Mouse (Mus musculus) kidney, adult 18-20 months (tissue): ENCODE results near the gene Heatr1.
A peak's percentile ranks its signal among the peaks of the same experiment; 100 is the strongest.

Source experiments
- DNase-seq: peaks from one replicate; pipeline ENCODE4 v3.0.0; 2021

Heatr1 gene

DNA sequence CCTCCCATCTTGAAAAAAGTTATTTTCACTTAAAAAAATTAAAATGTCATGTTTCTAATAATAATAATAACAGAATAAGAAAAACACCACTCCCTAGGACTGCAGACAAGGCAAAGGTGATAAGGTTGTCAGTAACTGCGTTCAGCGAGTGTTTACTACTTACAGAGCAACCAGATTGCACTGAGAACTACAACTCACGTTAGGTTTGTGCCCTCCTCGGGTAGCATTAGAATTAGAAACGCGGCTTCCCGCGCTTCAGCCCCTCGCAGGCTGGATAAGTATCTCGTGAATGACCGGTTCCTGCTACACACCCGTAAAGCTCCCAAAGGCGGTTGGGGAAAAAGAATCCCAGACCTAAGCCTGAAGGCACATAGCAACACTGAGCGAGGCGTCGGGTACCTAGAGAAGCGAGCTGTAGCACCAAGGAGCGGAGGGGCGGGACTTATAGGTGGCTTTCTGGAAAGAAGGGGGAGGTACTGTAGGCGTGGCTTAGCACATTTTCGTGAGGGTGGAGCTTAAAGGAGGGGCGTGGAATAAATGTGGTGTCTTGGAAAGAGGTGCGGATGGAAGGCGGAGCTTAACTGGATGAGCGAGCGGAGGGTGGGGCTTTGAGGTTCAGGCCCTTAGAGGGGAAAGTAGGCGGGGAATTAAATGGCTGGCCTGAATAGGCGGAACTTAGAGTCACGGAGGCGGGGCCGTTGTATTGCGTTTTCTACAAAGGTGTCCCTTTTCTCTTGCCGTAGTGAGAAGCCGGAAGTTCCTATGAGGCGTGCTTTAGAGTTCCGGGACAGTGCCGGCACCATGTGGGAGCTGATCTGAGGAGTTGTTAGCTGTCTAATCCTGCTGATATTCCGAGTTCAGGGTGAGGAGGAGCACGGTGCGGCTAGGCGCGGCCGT is at the start of gene Heatr1:
TSS of gene Heatr1 (plus strand) at position 419 of the 897 bp plus-strand sequence.
- peak; percentile 97 for DNase-seq

- DNase-seq, result no peak
Measured at GRCm38 (mm10) chr13:12346837-12347236, 48.0 kb upstream of the Heatr1 start.

DNA sequence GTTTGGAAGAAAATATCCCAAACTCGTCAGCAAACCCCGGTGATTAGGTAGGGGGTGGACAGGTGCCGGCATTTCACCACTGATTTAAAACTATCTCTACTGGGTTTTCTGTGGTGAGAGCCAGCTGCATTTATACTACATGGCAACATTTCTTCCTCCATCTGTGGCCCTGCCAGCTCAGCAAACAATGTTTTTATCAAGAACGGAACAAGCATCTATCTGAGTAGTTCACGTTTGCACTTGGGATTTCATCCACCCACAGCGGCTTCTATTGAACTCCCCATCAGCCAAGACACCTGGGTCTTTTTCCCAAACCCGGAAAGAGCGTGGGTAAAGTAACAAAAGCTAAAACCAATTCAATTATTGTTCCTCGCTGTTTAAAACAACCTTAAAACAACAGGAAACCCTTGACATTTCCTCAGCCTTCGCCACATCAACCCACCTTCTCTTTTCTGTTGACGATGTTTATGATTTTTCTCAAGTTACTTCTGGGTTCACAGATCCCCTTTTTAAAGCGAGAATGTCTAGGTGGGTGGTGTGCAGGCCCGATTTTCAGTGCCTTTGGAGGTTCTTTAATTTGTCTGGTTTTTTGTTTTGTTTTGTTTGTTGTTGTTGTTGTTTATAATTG is 45.5 kb upstream of the Heatr1 start:
- DNase-seq, result no peak

- no peak for DNase-seq
Measured at GRCm38 (mm10) chr13:12356184-12356583, 38.6 kb upstream of the Heatr1 start.

DNA sequence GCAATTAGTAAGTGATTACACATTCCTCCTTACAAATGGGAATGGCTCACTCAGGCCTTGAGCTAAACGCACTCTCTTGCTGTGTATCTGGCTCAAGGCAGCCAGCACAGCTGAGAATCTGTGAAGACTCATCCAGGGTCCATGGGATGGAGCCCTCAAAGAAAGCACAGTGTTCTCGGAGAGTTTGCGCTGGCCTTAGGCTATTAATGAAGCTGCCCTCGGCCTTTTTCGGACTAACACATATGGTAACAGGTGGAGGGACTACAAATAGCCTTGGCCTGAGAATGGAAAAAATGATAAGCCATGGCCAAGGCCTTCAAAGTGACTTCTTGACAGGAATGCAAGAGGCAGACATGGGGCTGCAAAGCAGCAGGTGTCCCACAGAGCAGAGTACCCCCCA is 37.3 kb upstream of the Heatr1 start:
- DNase-seq, result no peak

DNA sequence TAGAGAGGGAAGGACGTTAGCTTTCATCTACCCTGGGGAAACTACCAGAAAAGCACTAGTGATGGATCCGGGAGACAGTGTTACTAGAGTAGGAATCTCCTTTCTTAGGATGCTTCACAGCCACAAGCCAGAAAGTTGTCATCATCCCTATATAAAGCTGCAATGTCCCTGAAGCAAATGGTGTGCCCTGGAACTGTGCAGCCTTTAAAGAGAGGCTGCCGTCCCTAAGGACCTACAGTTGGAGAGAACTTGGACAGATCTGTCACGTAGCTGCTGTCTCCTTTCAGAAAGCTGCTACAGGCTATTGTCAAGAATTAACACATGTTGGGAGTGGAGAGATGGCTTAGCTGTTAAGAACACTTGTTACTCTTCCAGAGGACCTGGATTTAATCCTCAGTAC is 33.3 kb upstream of the Heatr1 start:
- no peak for DNase-seq

DNA sequence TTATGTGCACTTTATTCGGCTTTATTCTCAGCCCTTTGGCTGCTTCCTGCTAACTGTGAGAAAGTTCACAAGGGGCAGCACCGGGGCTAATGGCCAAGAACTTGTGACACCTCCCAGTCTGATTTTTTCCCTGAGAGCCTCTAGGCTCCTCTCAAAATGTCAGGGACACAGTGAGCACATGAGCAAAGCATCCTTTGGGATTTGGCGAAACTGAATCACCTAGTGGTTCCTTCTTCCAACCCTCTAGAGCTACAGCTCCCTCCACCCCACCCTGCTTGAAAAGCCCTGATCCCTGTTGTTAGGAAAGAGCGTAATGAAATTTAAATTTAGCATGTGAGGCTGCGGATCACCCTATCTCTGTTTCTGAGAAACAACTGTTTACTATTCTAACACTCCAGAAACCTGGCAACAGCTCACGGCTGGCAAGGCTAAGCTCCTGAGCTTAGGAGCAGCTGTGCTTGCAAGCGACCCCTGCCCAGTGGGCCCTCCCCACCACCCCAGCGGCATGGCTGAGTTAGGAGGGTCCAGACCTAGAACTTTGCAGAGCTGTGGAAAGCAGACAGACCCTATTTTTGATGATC is 25.7 kb upstream of the Heatr1 start:
- DNase-seq, result peak; percentile 6

DNA sequence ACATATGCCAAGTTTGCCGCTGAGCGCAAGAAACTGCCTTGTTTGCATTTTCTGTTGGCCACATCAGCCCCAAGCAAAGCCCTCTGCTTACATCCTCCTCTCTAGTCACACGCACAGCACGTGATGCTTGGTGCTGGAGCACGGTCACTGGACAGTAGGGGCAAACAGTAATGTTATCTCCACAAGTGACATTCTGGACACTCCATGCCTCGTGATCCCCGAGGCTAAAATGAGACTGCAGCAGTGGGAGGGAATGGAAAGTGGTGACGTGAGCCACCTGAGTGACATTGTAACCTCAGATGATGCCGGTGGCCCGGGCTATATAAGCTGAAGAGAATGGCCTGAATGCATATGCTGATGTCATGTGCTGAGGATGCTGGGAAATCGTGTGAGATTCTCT is 24.9 kb upstream of the Heatr1 start:
- no peak for DNase-seq

GRCm38 (mm10) chr13:12372755-12373154 is 22.1 kb upstream of the Heatr1 start:
- no peak for DNase-seq

- no peak for DNase-seq
Measured at GRCm38 (mm10) chr13:12376778-12377177, 18.0 kb upstream of the Heatr1 start.

GRCm38 (mm10) chr13:12384796-12385195 is 10.0 kb upstream of the Heatr1 start:
- no peak for DNase-seq

DNA sequence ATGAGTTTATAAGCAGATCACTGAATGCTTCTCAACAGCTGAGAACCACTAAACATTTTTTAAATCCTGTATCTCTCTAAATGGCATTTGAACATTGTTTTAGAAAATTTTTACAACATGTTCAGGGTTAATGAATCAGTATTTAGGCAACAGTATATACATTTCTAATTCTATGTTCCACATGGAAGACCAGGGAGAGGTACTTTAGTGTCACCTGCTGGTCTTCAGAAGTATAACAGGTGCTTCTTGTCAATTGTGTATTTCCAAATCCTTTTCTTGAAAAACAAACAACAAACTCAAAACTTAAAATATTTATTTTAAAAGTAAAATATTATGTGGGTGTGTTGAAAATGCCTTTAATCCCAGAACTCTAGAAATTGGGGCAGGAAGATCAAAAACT is 8.5 kb upstream of the Heatr1 start:
- no peak for DNase-seq

DNA sequence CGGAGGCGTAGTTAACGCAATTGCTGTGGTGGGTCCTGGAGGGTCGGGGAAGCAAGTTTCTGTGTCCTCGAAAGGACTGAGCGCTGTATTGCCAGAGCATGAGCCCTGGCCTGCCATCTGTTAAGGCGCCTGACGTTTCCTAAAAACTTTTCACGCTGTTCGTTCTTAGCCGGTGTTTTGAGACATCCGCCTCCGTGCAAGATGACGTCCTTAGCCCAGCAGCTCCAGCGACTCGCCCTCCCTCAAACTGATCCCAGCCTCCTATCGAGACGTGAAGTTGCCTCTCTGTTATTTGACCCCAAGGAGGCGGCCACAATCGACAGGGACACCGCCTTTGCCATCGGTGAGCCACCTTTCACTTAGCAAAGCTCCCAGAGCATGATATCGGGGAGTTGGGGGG is 744 bp downstream of the Heatr1 start:
- DNase-seq, result no peak

GRCm38 (mm10) chr13:12408343-12409066 is 13.7 kb downstream of the Heatr1 start:
- no peak for DNase-seq

GRCm38 (mm10) chr13:12412016-12412415 is 17.2 kb downstream of the Heatr1 start:
- DNase-seq, result no peak

DNA sequence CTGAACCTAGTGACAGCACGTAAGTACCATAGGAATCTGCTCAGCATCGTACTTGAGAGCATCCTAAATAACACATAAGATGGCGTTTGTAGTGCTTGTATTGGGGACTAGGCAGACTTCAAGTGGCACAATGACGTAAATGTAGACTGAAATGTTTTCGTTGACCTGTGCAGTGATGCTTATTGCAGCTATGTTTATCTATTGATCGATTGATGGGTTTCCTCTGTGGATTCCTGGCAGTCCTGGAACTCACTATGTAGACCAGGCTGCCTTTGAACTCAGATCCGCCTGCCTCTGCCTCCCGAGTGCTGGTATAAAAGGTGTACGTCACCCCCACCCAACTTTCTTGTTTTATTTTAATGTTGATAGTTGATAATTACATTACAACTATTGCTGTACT is 25.8 kb downstream of the Heatr1 start:
- no peak for DNase-seq

DNA sequence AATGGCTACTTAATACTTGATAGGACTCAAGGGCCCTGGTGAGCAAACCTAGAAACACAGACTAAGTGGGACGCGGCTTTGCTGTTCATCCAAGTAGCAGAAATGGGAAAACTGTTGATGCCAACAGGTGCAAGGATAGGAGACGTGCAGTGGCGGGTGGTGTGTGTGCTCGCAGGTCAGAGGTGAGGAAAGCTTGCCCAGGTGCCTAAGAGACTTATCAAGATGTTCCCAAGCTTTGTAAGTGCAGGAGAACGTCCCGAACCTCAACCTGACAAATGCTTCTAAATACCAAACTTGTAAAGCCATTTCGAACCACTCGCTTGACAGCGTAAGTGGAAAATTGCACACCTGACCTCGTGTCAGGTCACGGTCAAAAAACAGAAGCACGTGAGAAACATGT is 33.7 kb downstream of the Heatr1 start:
- DNase-seq, result no peak

DNA sequence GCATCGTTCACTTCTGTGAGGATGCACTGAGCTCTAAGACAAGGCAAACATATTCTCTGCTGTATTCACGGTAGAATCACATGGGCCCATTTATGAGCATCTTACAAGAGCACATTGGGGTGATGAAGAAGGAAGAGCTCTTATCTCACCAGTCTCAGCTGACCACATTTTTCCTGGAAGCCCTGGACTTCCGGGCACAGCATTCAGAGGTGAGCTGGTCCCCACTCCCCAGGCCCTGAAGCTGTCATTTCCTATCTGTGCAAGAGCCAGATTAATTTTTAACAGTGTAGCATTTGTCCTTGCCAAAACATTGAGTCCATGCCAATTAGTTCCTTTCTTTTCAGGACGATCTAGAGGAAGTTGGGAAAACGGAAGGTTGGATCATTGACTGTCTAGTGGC is 39.0 kb downstream of the Heatr1 start:
- no peak for DNase-seq

GRCm38 (mm10) chr13:12439586-12439985 is 44.8 kb downstream of the Heatr1 start:
- DNase-seq, result no peak

GRCm38 (mm10) chr13:12440813-12441212 is 46.0 kb downstream of the Heatr1 start:
- DNase-seq, result no peak

GRCm38 (mm10) chr13:12442008-12442587 is 47.3 kb downstream of the Heatr1 start:
- DNase-seq, result no peak

DNA sequence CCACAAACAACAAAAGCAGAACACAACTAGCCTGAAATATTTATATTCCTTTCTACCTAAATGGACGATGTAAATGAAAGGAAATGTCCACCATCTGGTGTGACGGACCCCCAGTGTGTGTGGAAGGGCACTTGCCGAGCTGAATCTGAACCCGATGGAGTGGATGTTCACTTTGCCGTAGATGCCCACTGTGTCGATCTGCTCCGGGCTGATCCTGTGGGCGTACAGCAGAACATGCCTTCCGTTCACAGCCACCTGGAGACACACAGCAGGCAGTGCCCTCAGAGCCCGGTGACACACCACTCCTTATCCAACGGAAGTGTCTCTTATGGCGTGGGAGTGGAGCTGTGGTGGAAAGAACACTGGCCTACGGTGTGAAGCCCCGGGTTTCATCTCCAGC is 58.3 kb downstream of the Heatr1 start:
- no peak for DNase-seq
